Mouse (Mus musculus) heart, adult 10 weeks (tissue): Measurements from ENCODE around the gene Gm21244. TPM values are rescaled to one million over a fixed set of nuclear protein-coding genes. Genes with fewer than 3 reads are reported as not detected.

Experiments used
- polyA plus RNA-seq: library from polyadenylated mRNA; stranded (reverse); fragments of 350-450 nt; fragmentation: Illumina TruSeq; extraction: RNeasy Lipid Tissue Mini Kit (QIAGEN cat#74804); gene quantifications from one replicate; pipeline ENCODE4 v1.2.3, GENCODE M21; 2014; ENCODE audit warnings: low read depth, low replicate concordance

The Gm21244 gene
- not detected for polyA plus RNA-seq

GRCm38 (mm10) chrY:7169193-7169592 is at the start of gene Gm21244:
Gene Gm21244, minus strand, starts transcription at chrY:7169293.

Other genes starting within 250 kb of the Gm21244 start
- not detected for gene Gm28998, start 84.5 kb upstream of the Gm21244 start, polyA plus RNA-seq
- not detected for gene Gm21788, start 235.7 kb upstream of the Gm21244 start, polyA plus RNA-seq